Mouse (Mus musculus): Measurements from ENCODE around the gene Smc3.

- TF ChIP-seq EP300 (IDR thresholded peaks at IDR 0.05; ENCODE audit: low read depth) (no peak), CTCF (IDR thresholded peaks at IDR 0.05; ENCODE audit: low read depth) (no peak)
Measured at GRCm38 (mm10) chr19:53661938-53662722, 61.9 kb downstream of the Smc3 start.
